Mouse (Mus musculus): ENCODE measurements at regions not wholly inside any gene's neighbourhood (a gene's known extent, or its start where the extent isn't known, plus 50 kb on each side); places are given as distances from the start of the nearest gene placed in this dataset.
"Not testable (repeated sequence)": the region's sequence is repeated elsewhere in the genome, so short reads cannot be mapped to it uniquely, and the experiment has no call there.

DNA sequence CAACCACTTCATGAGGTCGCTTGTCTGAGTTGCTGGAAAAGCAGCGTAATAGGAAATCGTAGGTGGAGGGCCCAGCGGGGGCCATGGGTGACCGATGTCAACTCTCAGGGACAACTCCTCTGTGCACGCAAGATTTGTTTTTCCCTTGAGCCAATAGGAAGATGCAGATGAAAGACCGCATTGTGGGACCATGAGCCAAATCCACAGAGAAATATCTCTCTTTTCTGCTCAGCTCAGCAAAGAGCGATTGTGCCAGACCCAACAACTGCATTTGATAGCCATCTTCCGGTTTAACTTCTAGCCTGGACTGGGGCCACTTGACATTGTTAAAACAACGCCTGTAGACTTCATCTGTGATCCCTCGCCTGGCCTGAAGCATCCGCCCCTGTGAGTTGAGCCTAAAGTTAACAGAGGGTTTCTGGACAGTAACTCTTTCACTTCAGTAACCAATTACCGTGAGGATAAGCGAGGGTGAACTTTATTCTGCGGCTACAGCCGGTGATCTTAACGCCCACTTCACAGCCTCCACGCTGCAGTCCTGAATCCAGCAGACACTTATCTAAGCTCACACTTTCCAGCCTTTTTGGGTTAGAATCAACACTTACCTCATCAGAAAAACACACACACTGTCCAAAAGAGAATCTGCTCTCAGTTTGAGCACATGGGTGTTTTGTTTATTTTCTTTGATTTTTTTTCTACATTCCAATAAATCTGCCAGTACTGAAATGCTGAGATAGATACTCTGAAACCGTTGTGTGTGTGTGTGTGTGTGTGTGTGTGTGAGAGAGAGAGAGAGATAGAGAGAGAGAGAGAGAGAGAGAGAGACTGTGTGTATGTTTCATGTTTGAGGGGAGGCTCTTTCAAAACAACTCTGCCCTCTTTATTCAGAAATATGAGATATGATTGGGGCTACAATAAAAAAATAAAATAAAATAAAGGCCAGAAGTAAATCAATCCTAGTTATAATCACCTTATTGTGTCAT, 111.9 kb downstream of the Tomm20 start:
- DNase-seq (ENCODE audit: low read depth, low spot score) = no peak

DNA sequence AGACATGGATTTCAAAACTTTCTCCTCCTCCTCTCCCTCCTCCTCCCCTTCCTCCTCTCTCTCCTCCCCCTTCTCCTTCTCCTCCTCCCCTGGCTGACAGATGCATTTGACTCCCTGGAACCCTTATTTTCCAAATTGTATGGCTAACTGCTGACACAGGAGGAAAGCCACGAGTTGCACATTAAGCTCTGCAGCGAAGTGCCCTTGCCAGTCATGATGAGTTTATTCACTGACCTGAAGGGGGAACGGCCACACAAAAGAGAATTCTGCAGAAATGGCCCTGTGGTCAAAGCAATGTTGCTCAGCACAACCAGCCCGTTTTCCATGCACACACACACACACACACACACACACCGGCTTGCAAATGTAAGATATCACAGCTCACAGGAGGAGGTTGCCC, 112.6 kb downstream of the Tomm20 start:
- DNase-seq (ENCODE audit: low read depth, low spot score) = no peak

DNA sequence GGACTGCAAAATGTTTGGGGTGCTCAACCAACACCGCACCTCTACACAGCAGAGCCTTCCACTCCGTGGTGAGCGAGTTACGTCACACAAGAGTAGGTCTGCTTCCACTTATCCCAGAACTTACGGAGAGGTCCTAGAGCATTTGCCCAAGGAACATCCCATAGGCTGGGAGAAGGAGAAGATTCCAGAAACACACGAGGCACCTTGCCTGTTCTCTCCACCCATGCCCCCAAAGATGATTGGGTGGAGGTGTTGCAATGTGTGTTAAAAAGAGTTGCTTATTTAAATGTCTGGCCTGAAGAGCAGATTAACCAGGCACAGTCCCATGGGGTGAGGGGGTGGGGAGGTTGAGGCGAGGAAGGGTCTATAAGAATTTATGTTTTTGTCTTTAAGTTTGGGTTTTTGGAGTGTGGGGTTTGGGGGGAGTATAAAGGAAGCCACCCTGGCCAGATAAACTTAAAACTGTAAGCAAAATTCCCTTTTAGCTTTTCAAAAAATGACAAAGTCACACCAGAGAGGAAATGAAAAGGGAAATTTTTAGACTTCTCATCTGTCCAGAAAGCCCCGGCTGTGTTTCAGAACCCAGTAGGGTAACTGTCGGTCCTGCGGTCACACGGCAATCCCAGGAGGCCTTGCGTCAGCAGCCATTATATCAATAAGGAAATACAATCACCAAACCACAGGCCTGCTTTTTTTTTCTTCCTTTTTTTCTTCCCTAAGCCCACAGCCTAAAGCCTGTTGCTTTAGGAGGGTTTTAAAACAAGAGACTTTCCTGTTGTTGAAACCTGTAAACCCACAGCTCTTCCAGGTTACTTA, 113.3 kb downstream of the Tomm20 start:
- no peak for DNase-seq (ENCODE audit: low read depth, low spot score)

DNA sequence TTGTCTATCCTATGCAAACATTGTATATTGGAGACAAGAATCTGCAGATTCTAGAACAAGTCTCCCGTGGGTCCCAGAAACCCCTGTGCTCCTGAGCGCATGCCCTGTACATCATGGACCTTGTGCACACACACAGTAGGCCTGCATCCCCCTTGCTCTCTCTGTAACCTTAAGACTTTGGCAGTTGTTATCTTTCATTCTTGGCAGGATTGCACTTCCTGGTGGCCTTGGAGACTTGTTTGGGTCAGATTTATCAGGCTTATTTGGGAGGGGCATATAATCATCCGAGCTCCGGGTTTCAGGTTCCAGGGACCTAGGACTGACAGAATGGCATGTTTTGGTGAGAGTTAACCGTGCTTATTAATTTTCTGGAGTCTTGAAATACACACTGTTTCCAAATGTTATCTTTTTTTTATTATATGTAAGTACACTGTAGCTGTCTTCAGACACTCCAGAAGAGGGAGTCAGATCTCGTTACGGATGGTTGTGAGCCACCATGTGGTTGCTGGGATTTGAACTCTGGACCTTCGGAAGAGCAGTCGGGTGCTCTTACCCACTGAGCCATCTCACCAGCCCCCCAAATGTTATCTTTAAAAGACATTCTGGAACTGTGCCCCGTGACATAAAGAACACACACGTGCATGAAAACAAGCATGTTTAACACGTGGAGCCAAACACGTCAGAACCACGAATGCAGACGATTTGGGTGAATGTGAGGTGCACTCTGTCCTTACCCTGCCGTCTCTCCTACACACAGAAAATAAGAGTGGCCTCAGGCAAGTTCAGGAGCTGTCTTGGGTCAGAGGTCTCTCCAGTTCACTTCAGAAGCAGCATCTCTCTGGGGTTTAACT, 114.1 kb downstream of the Tomm20 start:
- no peak for DNase-seq (ENCODE audit: low read depth, low spot score)

DNA sequence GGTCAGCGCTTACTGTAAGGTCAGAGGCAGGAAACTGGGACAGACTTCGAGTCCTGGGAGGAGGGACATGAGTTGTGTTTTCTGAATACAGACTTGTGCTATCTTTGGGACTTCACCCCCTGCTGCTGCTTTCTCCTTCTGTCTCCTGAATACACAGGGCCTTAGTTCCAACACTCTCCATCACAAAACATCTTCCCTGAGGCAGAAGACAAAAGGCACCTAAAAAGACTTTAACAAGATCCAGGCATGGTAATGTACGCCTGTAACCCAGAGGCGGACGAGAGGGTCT, 115.5 kb downstream of the Tomm20 start:
- peak; percentile 78 for DNase-seq (ENCODE audit: low read depth, low spot score)

DNA sequence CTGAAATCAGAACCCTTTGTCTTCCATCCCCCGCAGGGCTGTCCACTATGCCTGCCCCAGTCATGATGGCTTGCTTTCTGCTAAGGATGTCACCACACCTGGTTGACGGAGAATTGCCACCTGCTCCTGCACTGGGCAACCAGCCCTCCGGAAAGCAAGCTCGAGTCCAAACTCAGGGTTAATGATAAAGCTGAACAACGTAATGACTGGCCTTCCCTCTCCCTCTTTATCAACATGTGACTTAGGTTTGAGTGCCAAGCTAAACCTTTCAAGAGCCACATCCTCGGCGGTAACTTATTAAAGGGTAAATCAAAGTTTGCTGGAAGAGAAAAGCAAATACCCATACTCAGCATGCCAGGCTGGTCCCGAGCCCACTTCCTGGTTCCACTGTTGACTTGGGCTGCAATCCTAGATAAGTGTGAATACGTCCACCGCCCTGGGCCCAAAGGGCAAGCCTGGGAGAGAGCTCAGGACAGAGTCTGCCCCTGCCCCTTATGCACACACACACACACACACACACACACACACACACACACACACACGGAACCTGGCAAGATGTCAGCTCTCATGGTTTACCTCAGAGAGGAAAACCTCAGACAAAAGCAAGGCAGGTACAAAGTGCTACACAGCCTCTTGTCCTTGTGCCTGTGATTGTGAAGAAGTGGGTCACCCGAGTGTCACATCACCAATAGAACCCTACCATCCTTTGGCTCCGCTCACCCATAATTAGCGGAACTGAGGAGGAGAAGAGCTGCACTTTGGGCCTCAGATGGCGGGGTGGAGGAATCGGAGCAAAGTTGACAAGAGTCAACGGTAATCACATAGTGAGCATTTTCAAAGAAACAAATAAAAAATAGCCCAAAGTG, 116.0 kb downstream of the Tomm20 start:
- no peak for DNase-seq (ENCODE audit: low read depth, low spot score)

DNA sequence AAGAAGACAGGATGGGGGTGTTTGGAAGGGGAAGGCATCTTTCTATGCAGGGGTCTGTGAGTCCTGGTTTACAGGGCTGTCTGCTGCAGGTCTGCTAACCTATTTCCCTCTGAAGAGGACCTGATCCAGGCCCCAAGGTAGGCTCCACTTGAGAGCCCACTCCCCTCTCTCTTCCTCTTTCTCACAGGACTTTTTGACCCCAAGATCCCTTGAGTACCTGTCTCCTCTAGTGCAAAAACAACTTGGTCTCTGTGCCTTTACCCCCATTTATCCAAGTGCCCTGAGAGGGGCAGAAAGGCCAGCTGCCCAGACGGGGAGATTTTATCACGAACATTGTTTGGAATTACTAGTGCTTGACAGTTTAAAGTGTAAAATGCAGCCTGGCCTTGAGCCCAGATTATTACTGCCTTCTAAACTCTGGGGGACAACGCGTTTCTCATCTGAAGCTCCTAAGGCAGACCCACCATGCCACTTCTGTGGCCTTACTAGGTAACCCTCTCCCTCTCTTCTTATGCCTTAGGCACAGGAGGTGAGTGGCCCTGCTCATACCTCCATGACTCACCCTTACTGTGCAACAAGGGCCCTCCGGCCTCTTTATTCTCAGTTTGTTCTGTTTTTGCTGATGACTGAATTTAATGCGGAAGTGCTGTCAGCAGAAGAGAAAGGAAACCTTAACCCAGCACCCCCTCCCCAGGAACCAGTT, 117.8 kb downstream of the Tomm20 start:
- no peak for DNase-seq (ENCODE audit: low read depth, low spot score)

DNA sequence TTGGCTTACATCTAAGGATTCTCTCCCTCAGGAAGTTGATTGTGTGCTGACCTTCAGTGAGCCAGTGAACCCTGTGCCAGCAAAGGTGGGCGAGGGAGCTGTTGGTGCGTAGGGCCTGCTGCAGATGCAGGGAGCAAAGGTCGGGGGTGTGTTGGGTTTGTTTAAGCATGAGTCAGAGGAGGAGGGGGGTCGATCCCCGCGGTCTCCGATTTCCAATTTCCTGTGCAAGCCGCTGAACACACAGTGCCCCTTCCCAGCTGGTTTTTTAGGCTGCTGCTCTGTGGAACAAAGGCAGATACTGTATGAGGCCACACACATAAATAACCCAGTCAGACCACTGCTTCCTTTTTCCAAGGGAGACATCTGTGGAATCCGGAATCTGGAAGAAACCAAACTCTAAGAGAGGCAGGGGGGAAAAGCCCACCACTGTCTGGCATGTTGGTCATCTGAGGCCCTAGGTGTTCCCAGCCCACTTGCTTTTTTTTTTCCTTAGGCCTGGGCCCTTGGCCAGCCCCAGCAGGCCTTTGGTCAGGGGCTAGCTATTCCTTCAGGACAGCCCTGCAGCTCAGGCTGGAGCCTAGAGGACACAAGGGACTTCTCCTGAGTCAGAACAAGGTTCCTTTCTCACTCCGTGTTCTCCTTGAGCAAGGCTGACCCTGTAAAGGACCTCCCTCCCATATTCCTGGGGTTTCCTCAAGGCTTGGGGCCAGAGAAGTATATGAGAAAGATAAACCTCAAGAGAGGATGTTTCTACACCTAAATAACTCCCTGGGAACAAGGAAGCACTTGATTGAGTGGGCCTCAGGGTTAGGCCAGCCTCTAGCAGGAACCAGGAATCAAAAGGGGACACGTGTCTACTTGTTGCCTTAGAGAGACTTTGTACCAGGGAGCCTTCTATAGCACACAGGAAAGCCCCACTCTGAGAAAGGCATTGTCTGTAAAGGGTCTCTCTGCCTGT, 119.0 kb downstream of the Tomm20 start:
- peak; percentile 75 for DNase-seq (ENCODE audit: low read depth, low spot score)

DNA sequence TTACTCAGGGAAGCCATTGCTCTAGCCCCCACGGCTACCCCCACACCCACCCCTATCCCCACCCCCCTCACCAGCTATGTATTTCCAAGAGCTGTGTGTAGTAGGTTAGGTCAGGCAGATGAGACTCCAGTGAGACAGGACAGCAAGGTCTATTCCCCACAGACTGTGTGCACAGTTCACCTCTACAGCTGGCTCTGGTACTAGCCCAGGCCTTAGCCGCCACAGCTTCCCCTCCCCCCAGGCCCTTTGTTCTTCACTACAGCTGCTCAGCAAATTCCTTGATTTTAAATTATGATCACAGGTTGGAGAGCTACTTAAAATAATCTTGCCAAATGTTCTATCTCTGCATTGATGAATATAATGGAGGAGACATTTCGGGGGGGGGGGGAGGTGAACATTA, 119.8 kb downstream of the Tomm20 start:
- DNase-seq (ENCODE audit: low read depth, low spot score) = peak; percentile 70

DNA sequence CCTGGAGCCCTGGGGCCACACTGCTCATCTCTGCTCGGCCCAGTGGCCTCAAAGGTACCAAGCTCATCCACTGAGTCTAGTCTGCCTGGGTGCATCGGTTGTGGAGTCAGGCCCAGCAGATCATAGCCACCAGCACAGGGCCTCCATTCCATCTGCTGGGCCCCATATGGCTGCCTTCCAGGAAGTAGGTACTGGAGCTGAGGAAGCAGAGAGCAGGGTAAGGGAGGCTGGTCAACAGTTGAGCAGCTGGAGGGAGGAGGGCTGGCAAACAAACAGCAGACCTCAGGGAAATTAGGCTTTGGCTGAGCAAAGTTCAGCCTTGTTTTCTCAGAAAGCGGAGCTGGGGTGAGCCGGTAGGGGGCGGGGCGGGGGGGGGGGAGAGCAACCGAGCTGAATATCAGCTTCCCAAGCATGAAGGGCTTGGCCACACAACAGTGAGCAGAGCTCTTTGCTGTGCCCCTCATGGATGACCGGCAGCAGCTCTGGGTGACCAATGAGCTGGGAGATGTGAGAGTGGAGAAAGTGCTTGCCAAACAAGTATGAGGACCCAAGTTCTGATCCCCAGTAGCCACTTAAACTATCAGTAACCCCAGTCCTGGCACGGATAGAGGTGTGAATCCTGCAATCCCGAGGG, 121.0 kb downstream of the Tomm20 start:
- no peak for DNase-seq (ENCODE audit: low read depth, low spot score)

DNA sequence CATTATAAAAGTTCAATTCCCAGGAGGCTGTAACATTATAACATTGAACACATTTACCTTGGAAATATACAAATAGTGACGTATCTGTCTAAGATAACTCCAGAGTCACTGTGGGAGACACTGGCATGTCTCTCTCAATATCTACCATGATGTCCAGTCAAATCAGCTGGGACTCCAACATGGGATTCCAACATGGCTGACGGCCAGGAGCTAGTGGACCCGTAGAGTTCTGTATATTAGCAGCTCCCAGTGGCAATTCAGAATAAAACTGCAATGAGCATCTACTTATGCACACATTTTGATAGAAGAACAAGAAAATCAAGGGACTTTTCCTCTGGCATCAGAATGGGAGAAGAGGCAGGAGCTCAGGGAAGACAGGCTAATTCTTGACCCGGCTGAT, 123.4 kb downstream of the Tomm20 start:
- DNase-seq (ENCODE audit: low read depth, low spot score) = no peak

DNA sequence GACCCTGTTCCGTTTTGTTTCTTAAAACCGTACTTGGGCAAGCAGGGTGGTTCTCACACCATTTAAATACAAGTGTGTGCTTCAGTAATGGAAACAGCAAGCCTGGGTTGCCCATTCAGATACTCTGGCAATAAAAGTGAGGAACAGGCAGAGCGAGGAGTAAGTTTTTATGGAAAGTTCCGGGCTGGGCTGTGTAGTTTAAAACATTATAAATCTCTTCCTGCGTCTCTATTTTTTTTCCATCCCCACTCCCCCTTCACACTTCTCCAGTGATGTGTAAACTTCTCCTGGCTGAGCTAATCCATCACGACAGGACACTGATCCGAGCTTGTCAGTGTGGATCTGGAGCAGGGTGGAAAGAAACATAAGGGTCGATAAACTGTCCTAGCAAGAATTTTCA, 124.4 kb downstream of the Tomm20 start:
- DNase-seq (ENCODE audit: low read depth, low spot score) = no peak

DNA sequence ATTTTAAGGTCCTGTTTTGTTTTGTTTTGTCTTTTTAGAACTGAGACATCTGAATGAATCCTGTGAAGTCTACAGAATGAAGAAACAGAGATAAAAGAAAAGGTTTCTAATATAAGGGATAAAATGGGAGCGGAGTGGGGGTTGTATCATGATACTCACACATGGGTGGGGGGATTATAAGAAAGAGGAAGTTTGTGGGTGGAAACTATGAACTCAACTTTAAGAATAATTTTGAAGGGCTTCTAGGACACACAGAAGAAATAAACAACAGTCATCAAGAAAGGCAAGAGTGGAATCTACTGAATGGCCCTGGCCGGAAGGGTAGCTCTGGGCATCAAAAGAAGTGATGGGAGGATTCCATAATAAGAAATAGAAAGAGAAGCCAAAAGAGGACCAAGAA, 125.1 kb downstream of the Tomm20 start:
- no peak for DNase-seq (ENCODE audit: low read depth, low spot score)

DNA sequence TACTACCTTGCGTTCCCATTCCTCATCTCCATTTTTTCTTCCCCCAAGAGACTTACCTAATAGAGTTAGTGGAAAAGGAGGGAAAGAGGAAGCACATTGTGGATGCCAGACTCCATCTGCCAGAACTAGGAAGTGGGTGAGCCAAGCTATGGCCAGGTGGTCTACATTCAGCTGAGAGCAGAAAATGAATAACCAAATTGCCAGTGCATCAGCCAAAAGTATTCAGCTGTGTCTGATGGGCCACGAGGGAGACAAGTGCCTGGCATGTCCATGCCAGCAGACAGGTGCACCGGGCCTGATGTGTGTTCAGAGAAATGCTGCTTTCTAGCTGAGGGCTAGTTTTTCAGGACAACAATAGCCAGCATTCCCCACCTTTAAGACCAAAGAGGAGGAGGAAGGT, 126.4 kb downstream of the Tomm20 start:
- no peak for DNase-seq (ENCODE audit: low read depth, low spot score)

DNA sequence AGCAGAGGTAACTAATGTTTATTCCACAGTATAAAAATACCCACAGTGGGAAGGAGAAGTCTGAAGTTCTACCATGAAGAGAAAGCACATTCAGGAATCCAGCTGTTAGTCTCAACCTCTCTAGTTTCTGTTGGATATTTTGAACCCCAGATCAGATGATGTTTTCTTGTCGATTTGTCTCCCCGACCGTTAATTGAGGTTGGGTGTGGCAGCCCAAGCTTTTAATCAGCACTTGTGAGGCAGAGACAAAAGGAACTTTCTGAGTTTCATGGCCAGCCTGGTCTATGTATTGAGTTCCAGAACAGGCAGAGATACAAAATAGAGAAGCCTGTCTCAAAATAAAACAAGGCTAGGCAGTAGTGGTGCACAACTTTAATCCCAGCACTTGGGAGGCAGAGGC, 129.5 kb downstream of the Tomm20 start:
- no peak for DNase-seq (ENCODE audit: low read depth, low spot score)

DNA sequence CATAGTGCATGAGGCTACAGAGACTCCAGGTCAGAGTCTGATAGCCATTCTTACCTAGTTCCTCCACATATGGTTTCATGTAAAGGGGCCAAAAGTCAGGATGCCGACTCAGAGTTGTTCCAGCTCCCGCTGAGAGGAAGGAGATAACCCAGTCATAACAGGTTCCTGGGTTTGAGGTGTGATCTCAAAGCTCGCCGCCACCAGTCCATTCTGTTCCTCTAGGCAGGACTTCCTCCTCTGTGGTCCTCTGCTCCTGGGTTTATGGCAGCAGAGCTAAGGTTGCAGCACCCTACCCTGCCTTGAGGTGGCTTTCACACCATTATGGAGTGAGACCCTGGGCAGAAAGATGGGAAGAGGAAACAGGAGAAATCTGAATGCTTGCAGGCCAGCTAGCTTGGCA, 131.2 kb downstream of the Tomm20 start:
- DNase-seq (ENCODE audit: low read depth, low spot score) = no peak

DNA sequence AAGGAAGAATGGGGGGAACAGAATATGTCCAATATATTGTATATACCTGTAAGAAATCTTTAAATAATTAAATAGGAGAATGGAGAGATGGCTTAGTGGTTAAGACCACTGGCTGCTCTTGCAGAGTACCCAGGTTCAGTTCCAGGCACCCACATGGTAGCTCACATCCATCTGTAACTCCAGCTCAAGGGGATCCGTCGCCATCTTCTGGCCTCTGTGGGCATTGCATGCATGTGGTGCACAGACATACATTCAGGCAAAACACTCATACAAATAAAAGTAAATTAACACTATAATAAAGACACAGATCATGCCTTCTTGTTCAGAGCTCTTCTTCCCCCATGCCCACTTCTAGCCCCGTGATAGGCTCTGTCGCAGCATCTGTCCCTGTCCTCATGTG, 132.0 kb downstream of the Tomm20 start:
- DNase-seq (ENCODE audit: low read depth, low spot score) = peak; percentile 65

DNA sequence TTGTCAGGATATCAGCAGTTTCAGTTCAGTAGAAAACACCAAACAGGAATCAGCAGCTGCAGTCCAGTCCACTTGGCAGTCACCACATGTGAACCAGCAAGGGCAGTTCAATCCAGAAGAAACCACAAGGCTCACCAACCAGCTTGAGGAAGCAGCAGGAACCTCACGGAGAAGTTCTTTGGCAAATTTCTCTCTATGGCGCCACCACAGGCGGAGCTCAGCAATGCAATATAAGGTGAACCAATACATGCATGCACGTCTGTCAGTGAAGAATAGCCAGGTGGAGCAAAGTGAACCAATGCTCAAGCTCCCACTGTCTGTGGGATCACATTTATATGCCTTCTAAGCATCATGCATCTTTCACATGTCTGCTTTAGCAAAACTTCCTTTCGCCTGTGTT, 132.9 kb downstream of the Tomm20 start:
- DNase-seq (ENCODE audit: low read depth, low spot score) = peak; percentile 69

DNA sequence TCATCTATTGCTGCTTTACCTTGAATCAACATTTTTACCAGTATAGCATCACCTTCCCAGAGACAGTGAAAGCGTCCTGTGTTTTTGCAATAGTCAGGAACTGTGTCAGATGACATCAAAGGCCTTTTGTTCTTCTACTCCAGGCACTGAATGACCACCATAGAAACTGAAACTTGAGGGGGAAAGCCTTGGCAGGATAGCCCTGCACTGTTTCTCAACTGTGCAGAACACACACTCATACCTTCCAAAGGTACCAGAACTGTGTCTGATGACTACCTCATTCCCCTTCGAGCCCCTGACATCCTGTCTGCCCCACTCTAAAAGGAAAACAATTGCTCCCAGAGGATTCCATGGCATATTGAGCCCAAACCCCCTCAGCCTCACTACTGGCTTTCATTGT, 134.3 kb downstream of the Tomm20 start:
- DNase-seq (ENCODE audit: low read depth, low spot score) = not testable (repeated sequence)

Measured in ES-CJ7 (cell line).